Mouse (Mus musculus) kidney, adult 2 months (tissue): ENCODE measurements at regions not wholly inside any gene's neighbourhood (a gene's known extent, or its start where the extent isn't known, plus 50 kb on each side); places are given as distances from the start of the nearest gene placed in this dataset.

Experiments used
- CTCF ChIP-seq: fragments of 200-500 bp; conservative IDR thresholded peaks from 2 replicates; pipeline ENCODE4 v1.5.1; 2011; ENCODE audit warnings: low read depth, mild to moderate bottlenecking, control low read depth, low read length, moderate library complexity, mixed read lengths; ENCODE audit not compliant: insufficient read depth, insufficient read length
- POLR2A ChIP-seq: fragments of 200-500 bp; IDR thresholded peaks from one replicate; pipeline ENCODE4 v1.6.1; 2011; ENCODE audit warnings: low read depth, low read length, control low read depth

- TF ChIP-seq CTCF (no peak), POLR2A (no peak)
Observed at GRCm38 (mm10) chr11:17351476-17351875, 94.1 kb downstream of the C1d start.
